Mouse (Mus musculus) left cerebral cortex, adult 2 months (tissue): ENCODE measurements at regions not wholly inside any gene's neighbourhood (a gene's known extent, or its start where the extent isn't known, plus 50 kb on each side); places are given as distances from the start of the nearest gene placed in this dataset.
"Not testable (repeated sequence)": the region's sequence is repeated elsewhere in the genome, so short reads cannot be mapped to it uniquely, and the experiment has no call there.

Source experiments
- DNase-seq, 2 experiments: peaks; one replicate each; pipeline ENCODE4 v3.0.0; 2021 to 2022; ENCODE audit warnings: low spot score in 2 of 2, mixed read lengths in 1 of 2; ENCODE audit errors: extremely low spot score in 1 of 2
- H3K27ac ChIP-seq: fragments of 200-600 bp; 2 replicates; pipeline ENCODE4 v1.8.1; 2022
- H3K4me3 ChIP-seq: fragments of 200-600 bp; 2 replicates; pipeline ENCODE4 v1.8.1; 2022
- CTCF ChIP-seq: fragments of 200-600 bp; IDR thresholded peaks from 2 replicates; pipeline ENCODE4 v1.8.1; 2022; ENCODE audit warnings: antibody characterized with exemption, mild to moderate bottlenecking, moderate library complexity
- intact Hi-C: fragments of 180-260 bp; cut with DNase I; formaldehyde crosslinking; loops from one replicate; pipeline ENCODE4 v1.15.1; 2025

- no peak overlapping the region for H3K27ac ChIP-seq
- TF ChIP-seq CTCF, result no peak
- intact Hi-C loops, result no loop called here
- no peak for DNase-seq
- no peak overlapping the region for H3K4me3 ChIP-seq
Measured at GRCm38 (mm10) chr3:34709553-34709952, 59.3 kb downstream of the Sox2 start.

DNA sequence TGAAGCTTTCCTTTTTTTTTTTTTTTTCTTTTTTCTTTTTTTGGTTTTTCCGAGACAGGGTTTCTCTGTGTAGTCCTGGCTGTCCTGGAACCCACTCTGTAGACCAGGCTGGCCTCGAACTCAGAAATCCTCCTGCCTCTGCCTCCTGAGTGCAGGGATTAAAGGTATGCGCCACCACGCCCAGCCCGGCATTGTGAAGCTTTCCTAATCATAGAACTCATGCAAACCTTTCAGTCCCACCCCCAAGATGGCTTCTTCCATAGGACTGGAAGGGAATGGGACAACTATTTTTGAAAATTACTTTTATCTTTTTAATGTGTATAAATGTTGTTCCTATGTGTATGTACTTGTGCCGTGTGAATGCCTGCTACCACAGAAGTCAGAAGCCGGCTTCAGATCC lies 61.9 kb downstream of the Sox2 start:
- intact Hi-C loops, H3K27ac ChIP-seq, H3K4me3 ChIP-seq, DNase-seq: not testable (repeated sequence)

- TF ChIP-seq CTCF, result no peak
- Histone ChIP-seq H3K27ac (no peak overlapping the region), H3K4me3 (no peak overlapping the region)
- DNase-seq, result no peak
- intact Hi-C loops, result no loop called here
Measured at GRCm38 (mm10) chr3:34722506-34722905, 72.3 kb downstream of the Sox2 start.

DNA sequence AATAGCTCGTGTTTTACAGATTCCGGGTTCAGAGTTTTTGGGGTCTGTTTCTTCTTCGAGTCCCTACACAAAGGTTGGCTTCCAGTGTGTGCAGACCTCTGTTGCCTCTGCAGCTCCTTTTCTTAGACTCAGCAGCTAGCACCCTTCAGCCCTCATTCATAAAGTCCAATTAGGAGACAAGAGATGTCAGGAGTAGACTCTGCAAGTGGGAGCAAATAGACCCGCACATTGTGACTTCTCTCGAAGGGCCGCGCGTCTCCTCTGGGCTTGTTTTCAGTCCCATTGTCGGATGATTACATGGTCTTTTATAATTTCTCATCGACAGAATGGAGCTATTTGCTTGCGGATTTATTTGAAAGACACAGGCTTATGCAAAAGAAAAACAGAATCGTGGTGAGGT lies 76.8 kb downstream of the Sox2 start:
- Histone ChIP-seq H3K27ac (no peak overlapping the region), H3K4me3 (no peak overlapping the region)
- intact Hi-C loops, result no loop called here
- no peak for DNase-seq
- TF ChIP-seq CTCF, result no peak

GRCm38 (mm10) chr3:34728282-34728681 lies 78.1 kb downstream of the Sox2 start:
- no peak for DNase-seq
- Histone ChIP-seq H3K27ac (no peak overlapping the region), H3K4me3 (no peak overlapping the region)
- no peak for TF ChIP-seq CTCF
- intact Hi-C loops, result no loop called here

DNA sequence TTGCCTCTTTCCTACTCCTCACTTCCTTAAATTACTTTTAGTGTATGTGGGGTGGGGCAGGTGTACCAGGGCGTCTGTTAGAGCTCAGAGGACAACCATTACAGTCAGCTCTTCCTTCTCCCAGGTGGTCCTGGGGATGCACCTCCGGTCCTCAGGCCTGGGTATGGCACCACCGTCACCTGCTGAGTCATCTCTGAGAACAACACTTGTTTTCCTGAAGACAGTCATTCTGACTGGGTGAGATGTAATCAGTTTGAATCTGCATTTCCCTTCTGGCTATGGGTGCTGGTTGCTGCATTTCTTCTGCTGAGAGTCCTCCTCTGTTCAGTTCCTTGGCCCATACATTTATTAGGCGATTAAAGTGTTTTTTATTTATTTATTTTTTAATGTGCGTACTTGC lies 84.8 kb downstream of the Sox2 start:
- H3K27ac ChIP-seq, result no peak overlapping the region
- DNase-seq, result no peak
- intact Hi-C loops, result no loop called here
- TF ChIP-seq CTCF, result no peak
- no peak overlapping the region for H3K4me3 ChIP-seq

GRCm38 (mm10) chr3:34738001-34738400 lies 87.8 kb downstream of the Sox2 start:
- no peak overlapping the region for H3K27ac ChIP-seq
- no peak overlapping the region for H3K4me3 ChIP-seq
- intact Hi-C loops, result no loop called here

DNA sequence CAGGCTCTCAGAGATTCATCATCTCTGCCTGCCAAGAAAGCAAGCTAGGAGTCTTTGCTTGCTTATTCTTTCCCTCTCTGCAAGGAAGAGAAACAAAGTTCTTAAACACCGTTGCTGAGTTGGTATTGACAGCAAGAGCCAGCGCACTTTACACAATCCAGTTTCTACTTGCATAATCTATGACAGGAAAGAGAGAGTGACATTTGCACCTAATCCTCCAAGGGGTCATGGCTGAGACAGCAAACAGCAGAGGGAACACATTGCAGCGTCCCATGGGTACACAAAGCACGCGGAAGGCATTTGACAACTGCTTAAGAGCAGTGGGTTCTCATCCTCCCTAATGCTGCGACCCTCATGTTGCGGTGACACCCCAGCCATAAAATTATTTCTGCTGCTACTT lies 88.7 kb downstream of the Sox2 start:
- intact Hi-C loops, result no loop called here
- no peak for TF ChIP-seq CTCF

More at GRCm38 (mm10) chr3:34738001-34738400, 87.8 kb downstream of the Sox2 start:
- no peak for DNase-seq
- no peak for TF ChIP-seq CTCF

GRCm38 (mm10) chr3:34739693-34740092 lies 89.5 kb downstream of the Sox2 start:
- DNase-seq, result no peak
- intact Hi-C loops, result no loop called here
- TF ChIP-seq CTCF, result no peak
- Histone ChIP-seq H3K27ac (no peak overlapping the region), H3K4me3 (no peak overlapping the region)

More for the DNA sequence above, 88.7 kb downstream of the Sox2 start:
- H3K4me3 ChIP-seq, result no peak overlapping the region
- no peak for DNase-seq
- H3K27ac ChIP-seq, result no peak overlapping the region

DNA sequence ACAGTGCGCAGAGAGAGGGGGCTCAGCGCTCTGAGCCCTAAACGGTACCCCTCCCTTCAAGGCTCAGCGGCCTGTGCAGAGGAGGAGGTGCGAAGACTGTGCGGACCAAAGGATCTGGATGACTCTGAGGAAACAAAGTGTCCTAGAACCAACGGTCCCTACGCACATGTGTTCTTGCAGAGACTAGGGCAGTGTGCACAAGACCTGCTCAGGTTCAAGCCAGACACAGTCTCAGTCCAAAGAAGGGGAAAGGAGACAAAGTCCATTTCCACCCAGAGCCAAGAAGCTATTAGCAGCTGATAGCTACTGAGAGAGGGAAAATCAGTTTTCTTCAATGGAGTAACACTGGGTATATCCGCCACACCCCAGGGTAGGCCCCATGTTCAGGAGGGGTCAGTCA lies 89.9 kb downstream of the Sox2 start:
- Histone ChIP-seq H3K4me3 (no peak overlapping the region), H3K27ac (no peak overlapping the region)
- no peak for TF ChIP-seq CTCF
- no peak for DNase-seq
- intact Hi-C loops, result no loop called here

GRCm38 (mm10) chr3:34745181-34745736 lies 95.1 kb downstream of the Sox2 start:
- intact Hi-C loops, result no loop called here
- no peak for TF ChIP-seq CTCF
- Histone ChIP-seq H3K27ac (no peak overlapping the region), H3K4me3 (no peak overlapping the region)
- no peak for DNase-seq

DNA sequence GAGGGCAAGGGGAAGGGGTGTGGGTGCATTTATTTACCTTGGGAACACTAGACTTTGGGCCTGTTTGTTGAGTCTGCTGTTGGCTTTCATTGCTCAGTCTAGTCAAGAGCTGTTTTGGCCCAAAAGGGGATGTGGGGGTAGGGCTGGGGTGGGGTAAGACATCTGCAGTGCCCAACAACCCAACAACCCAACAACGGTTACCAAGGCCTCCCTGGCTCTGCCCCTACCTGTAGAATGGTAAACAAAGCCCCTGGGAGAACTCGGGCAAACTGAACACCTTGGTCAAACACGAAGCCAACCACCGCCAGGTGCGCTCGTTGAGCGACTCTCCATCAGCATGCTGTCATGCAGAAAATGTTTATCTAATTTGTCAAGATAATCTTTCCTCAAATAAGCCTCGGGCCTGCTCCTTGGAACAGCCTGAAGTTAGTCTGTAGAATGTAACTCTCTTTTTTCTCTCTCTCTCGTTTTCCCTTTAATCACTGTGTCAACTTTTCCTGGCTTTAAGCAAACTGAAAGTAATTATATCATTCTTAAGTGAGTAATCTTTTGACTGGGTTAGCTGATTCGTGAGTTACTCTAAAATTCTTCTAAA lies 97.4 kb downstream of the Sox2 start:
- no peak overlapping the region for H3K27ac ChIP-seq
- no peak for TF ChIP-seq CTCF
- no peak overlapping the region for H3K4me3 ChIP-seq
- DNase-seq, result no peak
- intact Hi-C loops, result no loop called here

DNA sequence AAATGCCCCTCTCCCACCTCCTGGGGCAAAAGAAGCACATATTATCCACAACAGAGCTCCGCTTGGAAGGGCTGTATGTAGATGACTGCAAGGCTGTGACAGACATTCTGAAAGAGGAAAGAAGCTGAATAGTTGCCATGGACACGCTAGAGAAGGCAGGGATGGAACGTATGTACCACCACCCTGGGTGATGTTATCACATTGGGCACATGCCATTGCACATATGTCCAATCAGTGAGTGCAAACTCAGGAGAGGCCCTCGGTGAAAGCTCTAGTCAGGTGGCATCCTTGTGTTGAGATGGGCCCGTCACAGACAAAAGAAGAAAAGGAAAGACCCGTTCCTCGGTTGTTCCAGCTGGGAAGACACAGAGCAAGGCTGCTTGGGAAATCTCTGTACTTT lies 99.8 kb downstream of the Sox2 start:
- intact Hi-C loops, result no loop called here
- TF ChIP-seq CTCF, result no peak
- Histone ChIP-seq H3K27ac (no peak overlapping the region), H3K4me3 (no peak overlapping the region)
- no peak for DNase-seq
